Mouse (Mus musculus) T-helper 17 cell (primary cell): ENCODE results near the gene Thpo.

Experiments
- in situ Hi-C, 2 experiments: fragments of 300-600 bp; cut with MboI, MseI; formaldehyde crosslinking; loops; 1 replicate in 1 of 2; 2 replicates in 1 of 2; pipeline ENCODE4 v1.15.1; 2025; ENCODE audit warnings: high pct_unique_total_duplicates in 2 of 2

The Thpo gene

GRCm38 (mm10) chr16:20733731-20734730, at the start of gene Thpo:
Gene Thpo (minus strand): TSS chr16:20734511.
- in situ Hi-C loops, result no loop called here

- in situ Hi-C loops, result no loop called here
Observed at GRCm38 (mm10) chr16:20783891-20784290, 49.6 kb upstream of the Thpo start.

- in situ Hi-C loops, result no loop called here
Observed at GRCm38 (mm10) chr16:20781101-20781630, 46.9 kb upstream of the Thpo start.

- in situ Hi-C loops, result no loop called here
Observed at GRCm38 (mm10) chr16:20779846-20780245, 45.5 kb upstream of the Thpo start.

GRCm38 (mm10) chr16:20775021-20775420, 40.7 kb upstream of the Thpo start:
- in situ Hi-C loops, result no loop called here

- in situ Hi-C loops, result no loop called here
Observed at GRCm38 (mm10) chr16:20765244-20765643, 30.9 kb upstream of the Thpo start.

- in situ Hi-C loops, result no loop called here
Observed at GRCm38 (mm10) chr16:20761681-20762080, 27.4 kb upstream of the Thpo start.

- in situ Hi-C loops, result no loop called here
Observed at GRCm38 (mm10) chr16:20757385-20757784, 23.1 kb upstream of the Thpo start.

- in situ Hi-C loops, result no loop called here
Observed at GRCm38 (mm10) chr16:20756052-20756451, 21.7 kb upstream of the Thpo start.

GRCm38 (mm10) chr16:20750518-20750917, 16.2 kb upstream of the Thpo start:
- in situ Hi-C loops, result no loop called here

- in situ Hi-C loops, result no loop called here
Observed at GRCm38 (mm10) chr16:20746641-20747040, 12.3 kb upstream of the Thpo start.

- in situ Hi-C loops, result no loop called here
Observed at GRCm38 (mm10) chr16:20739845-20740244, 5.5 kb upstream of the Thpo start.

- in situ Hi-C loops, result no loop called here
Observed at GRCm38 (mm10) chr16:20736823-20737222, 2.5 kb upstream of the Thpo start.

- in situ Hi-C loops, result no loop called here
Observed at GRCm38 (mm10) chr16:20736168-20736567, 1.9 kb upstream of the Thpo start.

GRCm38 (mm10) chr16:20735651-20736050, 1.3 kb upstream of the Thpo start:
- in situ Hi-C loops, result no loop called here

- in situ Hi-C loops, result no loop called here
Observed at GRCm38 (mm10) chr16:20732925-20733730, 1.2 kb downstream of the Thpo start, which contains the start of gene Chrd. Gene Chrd (plus strand): TSS chr16:20733127.

GRCm38 (mm10) chr16:20732251-20732924, 1.9 kb downstream of the Thpo start:
- in situ Hi-C loops, result no loop called here

- in situ Hi-C loops, result no loop called here
Observed at GRCm38 (mm10) chr16:20731688-20732087, 2.6 kb downstream of the Thpo start.

GRCm38 (mm10) chr16:20730293-20730711, 4.0 kb downstream of the Thpo start:
- in situ Hi-C loops, result no loop called here

- in situ Hi-C loops, result no loop called here
Observed at GRCm38 (mm10) chr16:20726384-20726783, 7.9 kb downstream of the Thpo start.

- in situ Hi-C loops, result no loop called here
Observed at GRCm38 (mm10) chr16:20725750-20726149, 8.6 kb downstream of the Thpo start.
